Mouse (Mus musculus) ES-E14 (cell line): ENCODE data around the gene Lacc1.

Source experiments
- CHD2 ChIP-seq: IDR thresholded peaks from 2 replicates; pipeline ENCODE4 v1.6.1; 2014; ENCODE audit warnings: mild to moderate bottlenecking, low read depth, low read length, inconsistent platforms
- MAFK ChIP-seq: IDR thresholded peaks from 2 replicates; pipeline ENCODE4 v1.6.1; 2014; ENCODE audit warnings: mild to moderate bottlenecking, low read depth, low read length, inconsistent platforms; ENCODE audit not compliant: insufficient read depth
- ZC3H11A ChIP-seq: IDR thresholded peaks from 2 replicates; pipeline ENCODE4 v1.6.1; 2012; ENCODE audit warnings: low read depth, mild to moderate bottlenecking, inconsistent platforms, low read length, borderline replicate concordance

GRCm38 (mm10) chr14:77033391-77033790 is 3.3 kb downstream of the Lacc1 start:
- TF ChIP-seq CHD2: no peak
- no peak for TF ChIP-seq ZC3H11A
- TF ChIP-seq MAFK: no peak
